In the genomic region with DNA sequence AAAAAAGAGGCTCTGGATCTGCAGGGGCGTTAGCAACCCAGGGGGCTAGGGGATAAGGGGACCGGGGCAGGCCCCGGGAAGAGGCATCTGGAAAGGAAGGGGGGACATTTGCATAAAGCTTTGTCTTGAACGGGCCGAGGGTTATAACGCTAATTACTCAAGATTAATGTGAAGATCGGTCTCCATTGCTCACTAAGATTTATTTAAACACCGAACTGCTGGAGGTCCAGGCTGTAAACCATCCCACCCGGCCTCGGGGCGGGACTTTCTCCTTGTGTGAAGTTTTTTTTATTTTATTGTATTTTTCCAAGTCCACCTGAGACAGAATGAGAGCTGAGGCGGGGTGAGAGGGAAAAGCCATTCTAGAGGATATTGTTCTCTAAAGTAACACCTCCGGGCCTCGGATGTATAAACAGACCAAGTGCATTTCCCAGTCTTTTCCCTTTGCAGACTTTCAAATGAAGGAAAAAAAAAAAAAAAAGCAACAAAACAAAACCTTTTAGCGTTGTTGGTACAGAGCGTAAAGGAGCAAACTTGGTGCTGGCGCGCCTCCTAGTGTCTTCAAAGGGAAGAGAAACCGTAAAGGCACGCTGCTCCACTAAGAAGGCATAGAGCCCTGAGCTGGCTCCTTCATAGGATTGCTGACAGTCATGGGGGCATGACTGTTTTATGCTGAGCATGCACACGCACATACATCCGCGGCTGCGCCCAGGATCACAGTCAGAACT, we compare ENCODE assay signal across 8 mouse cellular contexts.
A peak's percentile ranks its signal among the peaks of the same experiment; 100 is the strongest.
DNase-seq lines count a peak whose midpoint lies in the region; ATAC-seq and TF ChIP-seq lines count a peak whose summit lies in the region.

No protein-coding gene starts in this region.

- no peak for TF ChIP-seq EP300 in heart, postnatal 0 days (IDR thresholded peaks at IDR 0.05; ENCODE audit: low read depth)

- H3K4me1 ChIP-seq in embryonic facial prominence, embryonic 14.5 days (ENCODE audit: control insufficient read depth, insufficient read depth, low read length), result 0 out of 2 replicates have a peak, but pooled peaks cover 3% of the 10 kb centered on the region
- H3K4me1 ChIP-seq in heart, postnatal 0 days (ENCODE audit: control insufficient read depth, insufficient read depth), result no peaks in the 10 kb centered on the region
- H3K4me1 ChIP-seq in liver, embryonic 15.5 days (replicated peaks), result no peaks in the 10 kb centered on the region
- H3K4me1 ChIP-seq in neural tube, embryonic 12.5 days, result peaks cover 13% of the 10 kb centered on the region

- H3K27ac ChIP-seq in embryonic facial prominence, embryonic 14.5 days (replicated peaks; ENCODE audit: low read depth, low read length), result no peak overlapping the region
- no peak overlapping the region for H3K27ac ChIP-seq in heart, postnatal 0 days (ENCODE audit: low read depth)
- H3K27ac ChIP-seq in liver, embryonic 15.5 days (replicated peaks), result no peak overlapping the region
- H3K27ac ChIP-seq in neural tube, embryonic 12.5 days, result no peak overlapping the region

- peak; percentile 81 for ATAC-seq in embryonic facial prominence, embryonic 14.5 days (ENCODE audit: low read depth)
- peak; percentile 70; the same call in 1 of the 2 replicates for ATAC-seq in heart, postnatal 0 days (ENCODE audit: insufficient read depth, low read depth)
- ATAC-seq in liver, embryonic 15.5 days (ENCODE audit: insufficient read depth), result no peak
- ATAC-seq in neural tube, embryonic 12.5 days (ENCODE audit: low FRiP score, low read depth), result peak; percentile 82

- H3K27me3 ChIP-seq in embryonic facial prominence, embryonic 14.5 days (replicated peaks; ENCODE audit: control insufficient read depth, insufficient read depth, low read length), result peaks cover 68% of the 10 kb centered on the region
- peaks cover 72% of the 10 kb centered on the region for H3K27me3 ChIP-seq in heart, postnatal 0 days (ENCODE audit: control insufficient read depth, insufficient read depth, low read length)
- peaks cover 65% of the 10 kb centered on the region for H3K27me3 ChIP-seq in liver, embryonic 15.5 days
- H3K27me3 ChIP-seq in neural tube, embryonic 12.5 days (replicated peaks), result peaks cover 54% of the 10 kb centered on the region

- under 1% methylated on average over 24 of the region's 24 CpGs for WGBS in embryonic facial prominence, embryonic 14.5 days
- WGBS in heart, postnatal 0 days, result under 1% methylated on average over 24 of the region's 24 CpGs
- WGBS in liver, embryonic 15.5 days (ENCODE audit: insufficient replicate concordance), result under 1% methylated on average over 24 of the region's 24 CpGs
- WGBS in neural tube, embryonic 12.5 days, result under 1% methylated on average over 24 of the region's 24 CpGs

- H3K9ac ChIP-seq in embryonic facial prominence, embryonic 14.5 days (ENCODE audit: low read depth, low read length), result peak overlapping the region; percentile 2; the same call in 1 of the 2 replicates
- H3K9ac ChIP-seq in heart, postnatal 0 days (replicated peaks; ENCODE audit: low read depth, low read length), result no peak overlapping the region
- no peak overlapping the region for H3K9ac ChIP-seq in liver, embryonic 15.5 days
- H3K9ac ChIP-seq in neural tube, embryonic 12.5 days, result no peak overlapping the region

- peak; percentile 84 for TF ChIP-seq CTCF in heart, postnatal 0 days (IDR thresholded peaks at IDR 0.05; ENCODE audit: low read depth)

- H3K36me3 ChIP-seq in embryonic facial prominence, embryonic 14.5 days (ENCODE audit: control insufficient read depth, insufficient read depth, low read length), result no peaks in the 10 kb centered on the region
- no peaks in the 10 kb centered on the region for H3K36me3 ChIP-seq in heart, postnatal 0 days (replicated peaks; ENCODE audit: control insufficient read depth, insufficient read depth, low read length)
- H3K36me3 ChIP-seq in liver, embryonic 15.5 days (replicated peaks), result no peaks in the 10 kb centered on the region
- no peaks in the 10 kb centered on the region for H3K36me3 ChIP-seq in neural tube, embryonic 12.5 days

- no peaks in the 10 kb centered on the region for H3K9me3 ChIP-seq in embryonic facial prominence, embryonic 14.5 days (ENCODE audit: control insufficient read depth, low read length)
- no peaks in the 10 kb centered on the region for H3K9me3 ChIP-seq in heart, postnatal 0 days (replicated peaks; ENCODE audit: control insufficient read depth, low read length)
- H3K9me3 ChIP-seq in liver, embryonic 15.5 days (replicated peaks), result no peaks in the 10 kb centered on the region
- H3K9me3 ChIP-seq in neural tube, embryonic 12.5 days, result no peaks in the 10 kb centered on the region

- peak; percentile 59 for DNase-seq in CD4-positive, CD25-positive, alpha-beta regulatory T cell, adult 2 months (ENCODE audit: low read depth, low spot score)
- DNase-seq in adrenal gland, adult 8-10 months, result peak; percentile 36
- DNase-seq in embryonic facial prominence, embryonic 14.5 days (ENCODE audit: low spot score), result peak; percentile 91
- peak; percentile 81 for DNase-seq in heart, postnatal 0 days (ENCODE audit: low spot score)
- DNase-seq in kidney, postnatal 36 days, result peak; percentile 56 to 83
- DNase-seq in thymus, postnatal 25 days, result peak; percentile 19

- peak overlapping the region; percentile 24 for H3K4me3 ChIP-seq in embryonic facial prominence, embryonic 14.5 days (ENCODE audit: low read depth, low read length)
- peak overlapping the region; percentile 50 for H3K4me3 ChIP-seq in heart, postnatal 0 days (ENCODE audit: low read depth, low read length)
- peak overlapping the region; percentile 16 for H3K4me3 ChIP-seq in liver, embryonic 15.5 days (replicated peaks)
- peak overlapping the region; percentile 19 for H3K4me3 ChIP-seq in neural tube, embryonic 12.5 days

- peak overlapping the region; percentile 54 for H3K4me2 ChIP-seq in embryonic facial prominence, embryonic 14.5 days (ENCODE audit: low read depth, low read length)
- H3K4me2 ChIP-seq in heart, postnatal 0 days (ENCODE audit: low read depth, low read length), result peak overlapping the region; percentile 68
- H3K4me2 ChIP-seq in liver, embryonic 15.5 days, result peak overlapping the region; percentile 54
- peak overlapping the region; percentile 60 for H3K4me2 ChIP-seq in neural tube, embryonic 12.5 days (replicated peaks)

Comparison
In these comparisons a context has a peak if more than half of its experiments do, and no peak if none do; other contexts are left out.
1. DNase-seq: peak in every context shown above with its lines; median percentile 91 in embryonic facial prominence, embryonic 14.5 days; 81 in heart, postnatal 0 days; 70 in kidney, postnatal 36 days; 59 in CD4-positive, CD25-positive, alpha-beta regulatory T cell, adult 2 months; 36 in adrenal gland, adult 8-10 months; 19 in thymus, postnatal 25 days.